Mouse (Mus musculus) CD4-positive helper T cell, adult 2 months (primary cell): ENCODE measurements around the gene Mamstr.
A peak's percentile ranks its signal among the peaks of the same experiment; 100 is the strongest.

Source experiments
- DNase-seq: peaks from one replicate; pipeline ENCODE4 v3.0.0-alpha.2; 2012; ENCODE audit warnings: low read depth, missing footprints, low spot score

The Mamstr gene

DNA sequence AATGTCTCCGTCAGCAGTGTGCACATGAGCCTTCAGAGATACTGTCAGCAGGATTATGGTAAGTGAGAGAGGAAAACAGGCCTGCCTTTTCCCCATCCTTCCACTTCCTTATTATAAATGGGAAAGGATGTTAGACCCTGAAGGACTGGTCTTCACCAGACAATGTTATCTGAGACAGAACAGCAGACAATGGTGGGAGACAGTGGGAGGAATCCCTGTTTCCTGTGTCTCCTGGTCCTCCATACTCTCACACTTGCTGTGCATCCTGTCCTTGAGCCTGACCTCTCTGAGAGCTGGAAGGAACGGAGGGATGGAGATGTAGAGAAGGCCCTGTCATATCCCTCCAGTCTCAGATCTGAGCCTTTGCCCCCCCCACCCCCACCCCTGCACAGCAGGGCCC is 52.6 kb downstream of the Mamstr start:
- DNase-seq, result no peak

DNA sequence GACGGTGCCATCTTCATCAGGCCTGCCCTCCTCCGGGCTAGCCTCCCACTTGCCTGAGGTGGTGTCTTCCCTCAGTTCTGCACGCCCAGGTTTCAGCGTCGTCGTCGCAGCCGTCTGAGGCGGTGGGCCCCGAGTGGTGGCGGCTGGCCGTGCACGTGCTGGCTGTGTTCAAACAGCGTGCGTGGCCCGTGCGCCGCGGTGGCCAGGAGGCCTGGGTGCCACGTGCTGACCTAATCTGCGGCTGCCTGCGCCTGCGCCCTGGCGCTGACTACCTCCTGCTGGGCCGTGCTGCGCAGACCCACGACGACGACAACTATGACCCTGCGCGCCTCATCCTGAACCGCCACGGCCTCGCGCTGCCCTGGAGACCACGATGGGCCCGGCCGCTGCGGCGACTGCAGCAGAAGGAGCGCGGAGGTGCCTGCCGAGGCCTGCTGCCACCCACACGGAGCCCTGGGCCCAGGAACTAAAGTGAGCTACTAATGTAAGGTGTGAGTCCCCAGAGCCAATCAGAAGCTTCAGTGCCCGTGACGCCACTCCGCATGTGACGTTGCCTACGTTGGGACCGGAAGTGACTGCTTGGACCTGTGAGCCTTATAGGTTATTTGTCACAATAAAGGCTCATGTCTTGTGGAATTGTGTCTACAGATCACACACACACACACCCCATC is 54.3 kb downstream of the Mamstr start, which contains the start of gene Sec1:
Sec1 (minus strand) TSS at position 482 of the 671 bp plus-strand sequence.
- DNase-seq, result no peak

DNA sequence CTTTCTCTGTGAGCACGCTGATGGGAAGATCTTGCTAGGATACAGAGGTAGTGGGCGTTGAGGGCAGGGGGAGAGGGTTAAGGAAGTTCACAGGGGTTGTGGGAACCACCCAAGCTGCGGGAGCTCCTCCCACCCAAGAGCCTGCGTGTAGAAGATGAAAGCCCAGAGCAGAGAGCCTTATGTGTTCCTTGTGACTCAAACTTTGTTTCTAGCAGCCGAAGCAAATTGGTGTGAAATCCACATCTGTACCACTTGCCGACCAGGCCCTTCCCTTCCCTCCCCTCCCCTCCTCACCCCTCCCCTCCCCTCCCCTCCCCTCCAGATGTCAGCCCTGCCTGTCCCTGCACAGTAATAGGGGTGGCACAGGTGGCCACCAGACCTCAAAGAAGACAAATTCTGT is 55.3 kb downstream of the Mamstr start:
- peak; percentile 62 for DNase-seq
